Mouse (Mus musculus) heart, adult 2 months (tissue): Measurements from ENCODE around the gene Nptx1. TPM values are rescaled to one million over a fixed set of nuclear protein-coding genes. Genes with fewer than 3 reads are reported as not detected.

Experiments
- DNase-seq, 2 experiments: peaks; one replicate each; pipeline ENCODE4 v3.0.0; 2021
- H3K27ac ChIP-seq: fragments of 200-600 bp; 2 replicates; pipeline ENCODE4 v1.8.1; 2022
- H3K27me3 ChIP-seq: fragments of 200-500 bp; 2 replicates; pipeline ENCODE4 v1.6.1; 2012; ENCODE audit warnings: mild to moderate bottlenecking, low read length, inconsistent platforms, mixed read lengths; ENCODE audit not compliant: control insufficient read depth, insufficient read depth
- H3K36me3 ChIP-seq: fragments of 200-500 bp; 2 replicates; pipeline ENCODE4 v1.6.1; 2012; ENCODE audit warnings: low read length, inconsistent platforms; ENCODE audit not compliant: control insufficient read depth, insufficient read depth
- H3K4me1 ChIP-seq: fragments of 200-500 bp; 2 replicates; pipeline ENCODE4 v1.6.1; 2011; ENCODE audit warnings: low read length; ENCODE audit not compliant: control insufficient read depth, insufficient read depth
- H3K4me3 ChIP-seq: fragments of 200-600 bp; 2 replicates; pipeline ENCODE4 v1.8.1; 2022
- H3K79me2 ChIP-seq: fragments of 200-500 bp; replicated peaks from 2 replicates; pipeline ENCODE4 v1.6.1; 2012; ENCODE audit warnings: mild to moderate bottlenecking, inconsistent platforms, low read length, moderate library complexity, mixed read lengths; ENCODE audit not compliant: control insufficient read depth, insufficient read depth
- H3K9ac ChIP-seq: fragments of 200-500 bp; 2 replicates; pipeline ENCODE4 v1.6.1; 2012; ENCODE audit warnings: low read depth, mild to moderate bottlenecking, control low read depth, inconsistent platforms, low read length, mixed read lengths
- CTCF ChIP-seq: fragments of 200-600 bp; IDR thresholded peaks from 2 replicates; pipeline ENCODE4 v1.8.1; 2022; ENCODE audit warnings: antibody characterized with exemption, mild to moderate bottlenecking, moderate library complexity
- EP300 ChIP-seq: fragments of 200-500 bp; IDR thresholded peaks from 2 replicates; pipeline ENCODE4 v1.6.1; 2011; ENCODE audit warnings: low read depth, low read length, control low read depth; ENCODE audit not compliant: insufficient read depth
- POLR2A ChIP-seq: fragments of 200-500 bp; IDR thresholded peaks from 2 replicates; pipeline ENCODE4 v1.6.1; 2011; ENCODE audit warnings: mild to moderate bottlenecking, low read depth, low read length, control low read depth; ENCODE audit not compliant: insufficient read depth
- WGBS: fragments of 180-500 bp; shearing (Covaris S2); methylation state at CpG from one replicate; pipeline ENCODE4 v1.1.7; 2018; 5-methylcytosine and 5-hydroxymethylcytosine counted together
- intact Hi-C: fragments of 180-260 bp; cut with DNase I; formaldehyde crosslinking; loops from one replicate; pipeline ENCODE4 v1.15.1; 2025
- polyA plus RNA-seq: library from polyadenylated mRNA; depleted of rRNA; stranded (reverse); fragments of >200 nt; gene quantifications from 2 replicates; pipeline ENCODE4 v1.2.3, GENCODE M21; 2012
- total RNA-seq, 2 experiments: library from RNA; stranded (reverse); gene quantifications; 2 replicates each; pipeline ENCODE4 v1.2.3; 2021

The Nptx1 gene
- total and polyA plus RNA-seq, 3 experiments, result 0.09 to 0.23 (median 0.16) TPM

- Histone ChIP-seq H3K27ac (no peak overlapping the region), H3K9ac (no peak overlapping the region), H3K4me3 (no peak overlapping the region), H3K4me1 (no peaks in the 10 kb centered on the region), H3K79me2 (no peaks in the 10 kb centered on the region), H3K36me3 (no peaks in the 10 kb centered on the region), H3K27me3 (no peaks in the 10 kb centered on the region)
- 83% methylated on average over 3 of the region's 3 CpGs for WGBS
- intact Hi-C loops, result loop anchor here (2.0 kb wide), 1 partner anchor 79 kb away; the partner anchor contains the start of gene Rptor
- TF ChIP-seq EP300, result no peak
- TF ChIP-seq POLR2A, result no peak
- no peak for TF ChIP-seq CTCF
- no peak for DNase-seq
Observed at GRCm38 (mm10) chr11:119523392-119523791, 24.2 kb downstream of the Nptx1 start.

GRCm38 (mm10) chr11:119522779-119523178, 24.8 kb downstream of the Nptx1 start:
- intact Hi-C loops, result loop anchor here (2.0 kb wide), 1 partner anchor 80 kb away; the partner anchor contains the start of gene Rptor
- no peaks in the 10 kb centered on the region for H3K36me3 ChIP-seq
- DNase-seq, result peak; percentile 39 to 51
- 57% methylated on average over 8 of the region's 8 CpGs for WGBS
- H3K27ac ChIP-seq, result no peak overlapping the region
- no peaks in the 10 kb centered on the region for H3K79me2 ChIP-seq
- TF ChIP-seq EP300 (no peak), POLR2A (no peak), CTCF (no peak)
- H3K4me3 ChIP-seq, result no peak overlapping the region
- no peak overlapping the region for H3K9ac ChIP-seq
- H3K27me3 ChIP-seq, result no peaks in the 10 kb centered on the region
- H3K4me1 ChIP-seq, result no peaks in the 10 kb centered on the region

DNA sequence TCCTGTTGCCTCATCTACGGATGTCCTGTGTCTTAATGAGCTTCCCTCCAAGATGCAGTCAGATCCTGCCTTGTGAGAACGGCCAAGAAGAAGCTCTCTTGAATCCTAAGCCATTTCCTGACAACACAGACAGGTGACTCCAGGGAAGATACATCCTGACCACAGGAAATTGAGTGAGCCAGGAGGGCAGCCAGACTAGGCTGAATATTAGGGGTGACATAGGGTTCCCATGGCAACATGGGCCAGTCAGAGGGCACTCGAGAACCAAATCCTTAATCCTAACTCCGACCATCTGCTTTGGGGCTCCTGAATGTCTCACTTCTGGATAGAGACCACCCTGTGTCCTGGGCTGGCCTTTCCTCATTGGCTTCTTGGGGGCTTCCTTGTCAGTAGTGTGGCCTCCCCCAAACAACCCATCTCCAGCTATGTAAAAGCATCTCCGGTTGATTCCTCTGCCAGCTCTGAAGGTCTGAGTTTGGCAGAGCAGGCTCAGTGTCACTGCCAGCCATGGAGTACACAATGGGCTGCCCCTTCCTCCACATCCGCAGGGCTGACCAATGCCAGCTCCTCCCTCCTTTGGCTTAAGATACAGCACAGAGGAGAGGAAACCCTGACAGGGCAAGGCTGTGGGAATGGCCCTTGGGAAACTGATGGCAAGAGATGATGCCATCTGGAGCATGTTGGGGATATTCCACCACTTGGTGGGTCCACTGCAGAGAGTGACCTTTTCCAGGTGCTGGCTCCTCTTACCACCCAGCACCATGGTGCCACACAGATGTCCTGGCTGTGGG, 25.4 kb downstream of the Nptx1 start:
- no peak overlapping the region for H3K27ac ChIP-seq
- H3K4me1 ChIP-seq, result no peaks in the 10 kb centered on the region
- no peaks in the 10 kb centered on the region for H3K79me2 ChIP-seq
- DNase-seq, result no peak
- intact Hi-C loops, result loop anchor here (2.0 kb wide), 1 partner anchor 81 kb away; the partner anchor contains the start of gene Rptor
- TF ChIP-seq POLR2A (no peak), CTCF (no peak), EP300 (no peak)
- no peaks in the 10 kb centered on the region for H3K27me3 ChIP-seq
- WGBS, result 52% methylated on average over 6 of the region's 6 CpGs
- H3K36me3 ChIP-seq, result no peaks in the 10 kb centered on the region
- no peak overlapping the region for H3K4me3 ChIP-seq
- H3K9ac ChIP-seq, result no peak overlapping the region

- Histone ChIP-seq H3K9ac (no peak overlapping the region), H3K27me3 (no peaks in the 10 kb centered on the region), H3K79me2 (no peaks in the 10 kb centered on the region), H3K4me1 (no peaks in the 10 kb centered on the region), H3K27ac (no peak overlapping the region), H3K36me3 (no peaks in the 10 kb centered on the region), H3K4me3 (no peak overlapping the region)
- intact Hi-C loops, result no loop called here
- no peak for TF ChIP-seq EP300
- TF ChIP-seq POLR2A, result no peak
- TF ChIP-seq CTCF, result no peak
- DNase-seq, result no peak
Observed at GRCm38 (mm10) chr11:119520713-119521063, 26.9 kb downstream of the Nptx1 start.

DNA sequence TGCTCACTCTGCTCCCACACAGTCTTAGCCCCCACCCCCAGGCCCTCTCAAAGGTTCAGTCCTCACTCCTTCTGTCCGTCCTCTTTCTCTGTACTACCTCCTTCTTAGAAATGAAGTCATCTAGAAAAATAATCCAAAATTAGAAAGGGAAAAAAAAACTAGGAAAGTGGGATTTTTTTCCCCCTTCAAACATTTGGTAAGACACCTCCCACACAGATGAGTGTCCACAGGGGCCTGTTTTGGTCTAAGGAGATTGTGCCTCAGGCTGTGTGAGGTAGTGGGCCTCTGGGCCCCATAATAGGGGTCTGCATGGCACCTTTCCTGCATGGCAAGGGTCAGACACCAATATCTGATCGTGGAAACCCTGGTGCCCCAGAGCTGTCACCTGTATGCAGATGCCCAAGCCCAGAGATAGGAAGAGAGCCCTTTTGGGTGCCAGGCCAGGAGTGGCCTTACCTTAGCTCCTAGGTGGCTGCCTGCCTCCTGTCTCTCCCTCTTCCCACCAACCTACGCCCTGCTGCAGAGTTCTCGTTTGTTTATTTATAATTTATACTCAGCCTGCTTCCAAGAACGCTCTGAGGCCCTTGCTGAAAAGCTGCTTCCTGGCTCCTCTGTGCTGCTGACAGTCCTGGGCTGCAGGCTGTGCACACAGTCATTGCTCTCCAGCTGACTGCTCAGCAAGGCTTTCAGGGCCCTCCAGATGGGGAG, 27.4 kb downstream of the Nptx1 start:
- intact Hi-C loops, result no loop called here
- no peak for TF ChIP-seq CTCF
- TF ChIP-seq POLR2A, result no peak
- TF ChIP-seq EP300, result no peak
- 58% methylated on average over 5 of the region's 5 CpGs for WGBS
- no peak overlapping the region for H3K4me3 ChIP-seq
- H3K36me3 ChIP-seq, result no peaks in the 10 kb centered on the region
- DNase-seq, result no peak
- H3K79me2 ChIP-seq, result no peaks in the 10 kb centered on the region
- no peak overlapping the region for H3K27ac ChIP-seq
- no peaks in the 10 kb centered on the region for H3K4me1 ChIP-seq
- H3K27me3 ChIP-seq, result no peaks in the 10 kb centered on the region
- H3K9ac ChIP-seq, result no peak overlapping the region

DNA sequence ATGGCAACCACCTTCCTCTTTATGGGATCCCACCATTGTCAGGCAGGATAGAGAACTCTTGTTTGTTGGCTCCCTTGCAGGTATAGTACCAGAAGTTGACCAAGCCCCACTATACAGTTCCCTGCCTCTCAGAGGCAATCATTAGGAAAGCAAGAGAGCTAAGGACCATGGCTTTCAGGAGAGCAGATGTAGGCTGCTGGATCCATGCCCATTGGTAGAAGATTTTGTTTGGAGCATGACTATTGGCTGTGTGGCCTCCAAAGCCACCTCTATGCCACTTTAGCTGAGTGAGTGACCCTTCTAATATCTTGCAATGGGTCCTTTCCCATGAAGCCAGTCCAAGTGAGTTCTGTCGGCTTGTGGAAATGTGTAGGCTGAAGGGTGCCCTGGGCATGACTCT, 28.2 kb downstream of the Nptx1 start:
- no peak for TF ChIP-seq EP300
- no peak for TF ChIP-seq POLR2A
- no peak for TF ChIP-seq CTCF
- Histone ChIP-seq H3K4me1 (no peaks in the 10 kb centered on the region), H3K4me3 (no peak overlapping the region), H3K79me2 (no peaks in the 10 kb centered on the region), H3K9ac (no peak overlapping the region), H3K36me3 (no peaks in the 10 kb centered on the region), H3K27ac (no peak overlapping the region), H3K27me3 (no peaks in the 10 kb centered on the region)
- DNase-seq, result no peak
- intact Hi-C loops, result no loop called here
- WGBS, result 96% methylated on average over 1 of the region's 1 CpGs
